Mouse (Mus musculus): ENCODE results near the gene Agxt2. TPM values are rescaled to one million over a fixed set of nuclear protein-coding genes. Genes with fewer than 3 reads are reported as not detected.

The Agxt2 gene
- polyA plus RNA-seq, 1 experiment from 2014 or later = not detected

- no peaks in the 10 kb centered on the region for H3K27me3 ChIP-seq (replicated peaks; ENCODE audit: insufficient read depth, low read length)
- TF ChIP-seq EP300 (IDR thresholded peaks at IDR 0.05) (no peak), CTCF (IDR thresholded peaks at IDR 0.05) (no peak)
- H3K4me2 ChIP-seq (replicated peaks; ENCODE audit: low read depth, low read length) = no peak overlapping the region
- no peaks in the 10 kb centered on the region for H3K9me3 ChIP-seq (ENCODE audit: low read length)
- no peak for ATAC-seq
- DNase-seq (ENCODE audit: low spot score) = no peak
- 39% methylated on average over 7 of the region's 7 CpGs for WGBS
- no peaks in the 10 kb centered on the region for H3K4me1 ChIP-seq (ENCODE audit: insufficient read depth, low read depth, low read length)
- H3K9ac ChIP-seq (replicated peaks; ENCODE audit: low read depth) = no peak overlapping the region
- H3K4me3 ChIP-seq (ENCODE audit: low read depth, low read length) = no peak overlapping the region
- no peak overlapping the region for H3K27ac ChIP-seq (ENCODE audit: low read length)
- H3K36me3 ChIP-seq (ENCODE audit: insufficient read depth, low read length) = no peaks in the 10 kb centered on the region
Measured at GRCm38 (mm10) chr15:10421138-10421784, 62.9 kb downstream of the Agxt2 start.

GRCm38 (mm10) chr15:10421785-10422144, 63.4 kb downstream of the Agxt2 start:
- Histone ChIP-seq H3K4me2 (replicated peaks; ENCODE audit: low read depth, low read length) (no peak overlapping the region), H3K27me3 (replicated peaks; ENCODE audit: insufficient read depth, low read length) (no peaks in the 10 kb centered on the region), H3K9me3 (ENCODE audit: low read length) (no peaks in the 10 kb centered on the region), H3K9ac (replicated peaks; ENCODE audit: low read depth) (no peak overlapping the region), H3K36me3 (ENCODE audit: insufficient read depth, low read length) (no peaks in the 10 kb centered on the region), H3K4me1 (ENCODE audit: insufficient read depth, low read depth, low read length) (no peaks in the 10 kb centered on the region), H3K27ac (ENCODE audit: low read length) (no peak overlapping the region), H3K4me3 (ENCODE audit: low read depth, low read length) (no peak overlapping the region)
- ATAC-seq (no peak), DNase-seq (ENCODE audit: low spot score) (no peak)
- TF ChIP-seq CTCF (IDR thresholded peaks at IDR 0.05) (no peak), EP300 (IDR thresholded peaks at IDR 0.05) (no peak)
- WGBS = 78% methylated on average over 1 of the region's 1 CpGs

DNA sequence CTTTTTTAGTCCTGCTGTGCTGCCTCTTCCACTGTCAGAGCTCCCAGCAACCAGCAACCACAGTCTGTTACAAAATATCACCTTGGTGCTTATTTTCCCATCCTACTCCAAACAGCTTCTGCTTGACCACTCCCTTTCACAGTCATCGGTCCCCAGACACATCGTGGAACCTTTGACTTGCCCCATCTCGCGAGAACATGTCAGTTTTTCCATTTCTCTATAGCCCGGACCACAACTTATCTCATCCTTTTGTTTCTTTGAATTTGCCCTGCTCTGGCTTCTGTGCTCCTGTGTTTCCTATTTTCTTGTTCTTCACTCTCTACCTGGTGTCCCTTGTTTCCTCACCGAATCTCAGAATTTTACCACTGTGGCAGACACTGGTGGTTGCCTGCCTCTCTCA, 67.8 kb downstream of the Agxt2 start:
- Histone ChIP-seq H3K9me3 (ENCODE audit: low read length) (no peaks in the 10 kb centered on the region), H3K4me3 (ENCODE audit: low read depth, low read length) (no peak overlapping the region), H3K27ac (ENCODE audit: low read length) (no peak overlapping the region), H3K36me3 (ENCODE audit: insufficient read depth, low read length) (no peaks in the 10 kb centered on the region), H3K9ac (replicated peaks; ENCODE audit: low read depth) (no peak overlapping the region), H3K27me3 (replicated peaks; ENCODE audit: insufficient read depth, low read length) (no peaks in the 10 kb centered on the region), H3K4me2 (replicated peaks; ENCODE audit: low read depth, low read length) (no peak overlapping the region), H3K4me1 (ENCODE audit: insufficient read depth, low read depth, low read length) (no peaks in the 10 kb centered on the region)
- 87% methylated on average over 6 of the region's 6 CpGs for WGBS
- DNase-seq (ENCODE audit: low spot score) (no peak), ATAC-seq (no peak)
- TF ChIP-seq CTCF (IDR thresholded peaks at IDR 0.05) (no peak), EP300 (IDR thresholded peaks at IDR 0.05) (no peak)

DNA sequence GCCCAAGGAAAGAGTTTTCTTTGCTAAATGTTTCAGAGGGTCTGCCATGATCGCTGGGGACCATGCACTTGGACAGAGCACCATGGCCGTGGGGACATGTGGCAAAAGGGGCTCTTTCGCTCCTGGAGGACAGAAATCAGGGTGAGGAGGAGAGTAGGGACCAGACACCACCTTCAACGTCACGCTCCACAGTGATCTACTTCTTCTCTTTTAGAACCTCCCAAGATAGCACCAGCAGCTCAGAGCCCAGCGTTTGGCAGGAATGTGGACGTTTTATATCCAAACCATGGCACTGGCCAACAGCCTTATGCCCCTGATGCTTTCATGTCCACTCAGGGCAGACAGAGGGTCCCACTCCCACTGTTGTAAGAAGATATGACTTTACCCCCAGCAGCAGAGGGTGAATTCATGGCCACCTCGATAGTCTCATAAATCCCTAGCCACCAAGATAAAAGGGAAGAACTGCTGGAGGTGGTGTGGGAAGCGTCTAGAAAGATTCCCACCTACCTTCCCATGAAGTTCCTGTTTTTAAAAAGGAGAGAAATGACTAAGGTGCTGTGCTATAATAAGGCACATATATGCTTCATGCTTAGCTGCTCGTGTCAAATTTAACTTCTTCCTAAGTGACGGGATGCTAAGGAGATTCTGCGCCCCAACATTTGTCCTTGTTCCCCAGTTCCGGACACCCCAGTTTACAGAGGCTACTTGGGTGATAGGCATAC, 68.4 kb downstream of the Agxt2 start:
- no peaks in the 10 kb centered on the region for H3K36me3 ChIP-seq (ENCODE audit: insufficient read depth, low read length)
- H3K4me3 ChIP-seq (ENCODE audit: low read depth, low read length) = no peak overlapping the region
- no peak overlapping the region for H3K4me2 ChIP-seq (replicated peaks; ENCODE audit: low read depth, low read length)
- WGBS = 86% methylated on average over 13 of the region's 13 CpGs
- no peak for ATAC-seq
- no peak overlapping the region for H3K9ac ChIP-seq (replicated peaks; ENCODE audit: low read depth)
- no peak for TF ChIP-seq CTCF (IDR thresholded peaks at IDR 0.05)
- no peak for TF ChIP-seq EP300 (IDR thresholded peaks at IDR 0.05)
- H3K27me3 ChIP-seq (replicated peaks; ENCODE audit: insufficient read depth, low read length) = no peaks in the 10 kb centered on the region
- no peak overlapping the region for H3K27ac ChIP-seq (ENCODE audit: low read length)
- no peaks in the 10 kb centered on the region for H3K4me1 ChIP-seq (ENCODE audit: insufficient read depth, low read depth, low read length)
- no peaks in the 10 kb centered on the region for H3K9me3 ChIP-seq (ENCODE audit: low read length)
- DNase-seq (ENCODE audit: low spot score) = no peak

GRCm38 (mm10) chr15:10436893-10437292, 78.6 kb downstream of the Agxt2 start:
- H3K4me2 ChIP-seq (replicated peaks; ENCODE audit: low read depth, low read length) = no peak overlapping the region
- H3K36me3 ChIP-seq (ENCODE audit: insufficient read depth, low read length) = no peaks in the 10 kb centered on the region
- no peaks in the 10 kb centered on the region for H3K27me3 ChIP-seq (replicated peaks; ENCODE audit: insufficient read depth, low read length)
- no peaks in the 10 kb centered on the region for H3K4me1 ChIP-seq (ENCODE audit: insufficient read depth, low read depth, low read length)
- H3K9me3 ChIP-seq (ENCODE audit: low read length) = no peaks in the 10 kb centered on the region
- WGBS = 79% methylated on average over 1 of the region's 1 CpGs
- no peak overlapping the region for H3K4me3 ChIP-seq (ENCODE audit: low read depth, low read length)
- H3K27ac ChIP-seq (ENCODE audit: low read length) = no peak overlapping the region
- TF ChIP-seq CTCF (IDR thresholded peaks at IDR 0.05) (no peak), EP300 (IDR thresholded peaks at IDR 0.05) (no peak)
- no peak for ATAC-seq
- DNase-seq (ENCODE audit: low spot score) = no peak
- no peak overlapping the region for H3K9ac ChIP-seq (replicated peaks; ENCODE audit: low read depth)

DNA sequence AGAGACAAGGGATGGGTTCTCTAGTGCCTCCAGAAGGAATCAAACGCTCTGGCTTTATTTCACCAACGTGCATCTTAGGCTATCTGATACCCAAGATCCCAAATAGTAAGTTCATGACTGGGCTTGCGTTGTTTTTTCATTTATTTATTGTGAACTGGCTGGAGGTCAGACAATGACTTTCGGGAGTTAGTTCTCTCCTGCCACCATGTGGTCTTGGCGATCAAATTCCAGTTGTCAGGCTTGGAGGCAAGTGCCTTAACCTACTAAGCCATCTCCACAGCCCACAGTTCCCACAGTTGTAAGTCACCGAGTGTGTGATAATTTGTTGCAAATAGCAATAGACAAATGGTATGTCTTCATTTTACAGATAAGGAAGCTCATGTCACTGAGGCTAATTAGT, 81.6 kb downstream of the Agxt2 start:
- DNase-seq (ENCODE audit: low spot score) (no peak), ATAC-seq (no peak)
- 76% methylated on average over 6 of the region's 6 CpGs for WGBS
- Histone ChIP-seq H3K9ac (replicated peaks; ENCODE audit: low read depth) (no peak overlapping the region), H3K4me1 (ENCODE audit: insufficient read depth, low read depth, low read length) (no peaks in the 10 kb centered on the region), H3K9me3 (ENCODE audit: low read length) (no peaks in the 10 kb centered on the region), H3K27ac (ENCODE audit: low read length) (no peak overlapping the region), H3K27me3 (replicated peaks; ENCODE audit: insufficient read depth, low read length) (no peaks in the 10 kb centered on the region), H3K4me3 (ENCODE audit: low read depth, low read length) (no peak overlapping the region), H3K36me3 (ENCODE audit: insufficient read depth, low read length) (no peaks in the 10 kb centered on the region), H3K4me2 (replicated peaks; ENCODE audit: low read depth, low read length) (no peak overlapping the region)
- TF ChIP-seq EP300 (IDR thresholded peaks at IDR 0.05) (no peak), CTCF (IDR thresholded peaks at IDR 0.05) (peak; percentile 25)

Measured in lung, postnatal 0 days (tissue).